Mouse (Mus musculus): ENCODE data around the gene Gm44790.
"Not testable (repeated sequence)": the region's sequence is repeated elsewhere in the genome, so short reads cannot be mapped to it uniquely, and the experiment has no call there.

DNA sequence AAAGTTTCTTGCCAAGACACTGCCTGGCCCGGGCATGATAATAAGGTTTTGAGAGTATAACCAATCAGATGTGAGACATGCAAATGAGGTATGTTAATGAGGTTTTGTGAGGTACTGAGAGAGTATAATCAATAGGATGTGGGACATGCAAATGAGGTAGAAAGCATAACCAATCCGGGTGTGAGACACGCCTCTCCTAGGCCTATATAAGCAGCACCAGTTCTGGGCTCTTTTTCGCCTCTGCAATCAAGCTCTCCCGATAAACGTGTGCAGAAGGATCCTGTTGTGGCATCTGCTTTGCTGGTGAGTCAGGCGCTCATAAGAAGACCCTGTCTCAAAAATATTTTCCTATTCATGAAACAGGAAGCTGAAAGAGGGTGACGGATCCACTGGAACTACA is 64.0 kb downstream of the Gm44790 start:
- TF ChIP-seq EP300 (IDR thresholded peaks at IDR 0.05; ENCODE audit: insufficient read depth, low read depth, low read length); CTCF (IDR thresholded peaks at IDR 0.05; ENCODE audit: low read depth, low read length); POLR2A (IDR thresholded peaks at IDR 0.05; ENCODE audit: insufficient read depth, low read length): not testable (repeated sequence)

Data from ES-Bruce4 (cell line).